Mouse (Mus musculus) ZHBTc4 (cell line): ENCODE data around the gene Hist1h4d.
"Not testable (repeated sequence)": the region's sequence is repeated elsewhere in the genome, so short reads cannot be mapped to it uniquely, and the experiment has no call there.

Experiments used
- DNase-seq: peaks from one replicate; pipeline ENCODE4 v3.0.0-alpha.2; 2011; ENCODE audit warnings: low read depth, low spot score

Gene Hist1h4d

GRCm38 (mm10) chr13:23581408-23582218 is at the start of gene Hist1h4d:
TSS of gene Hist1h4d (plus strand) at chr13:23581598.
- DNase-seq = peak; percentile 97

GRCm38 (mm10) chr13:23532262-23533075 is 48.9 kb upstream of the Hist1h4d start:
- DNase-seq = no peak

- DNase-seq = peak; percentile 90
Measured at GRCm38 (mm10) chr13:23533560-23534367, 47.6 kb upstream of the Hist1h4d start, which contains the start of gene Hist1h2af. TSS of gene Hist1h2af (plus strand) at chr13:23533906.

- DNase-seq = peak; percentile 72
Measured at GRCm38 (mm10) chr13:23534368-23535131, 46.8 kb upstream of the Hist1h4d start.

GRCm38 (mm10) chr13:23535137-23536075 is 46.0 kb upstream of the Hist1h4d start, which contains the start of gene Hist1h3g:
TSS of gene Hist1h3g (plus strand) at chr13:23535422.
- peak; percentile 98 for DNase-seq

GRCm38 (mm10) chr13:23536076-23536822 is 45.1 kb upstream of the Hist1h4d start:
- DNase-seq = no peak

- no peak for DNase-seq
Measured at GRCm38 (mm10) chr13:23537006-23537710, 44.2 kb upstream of the Hist1h4d start.

GRCm38 (mm10) chr13:23538249-23538648 is 43.1 kb upstream of the Hist1h4d start:
- no peak for DNase-seq

- DNase-seq = not testable (repeated sequence)
Measured at GRCm38 (mm10) chr13:23539821-23540220, 41.6 kb upstream of the Hist1h4d start.

- DNase-seq = no peak
Measured at GRCm38 (mm10) chr13:23541497-23541896, 39.9 kb upstream of the Hist1h4d start.

GRCm38 (mm10) chr13:23542225-23542980 is 39.0 kb upstream of the Hist1h4d start:
- not testable (repeated sequence) for DNase-seq

GRCm38 (mm10) chr13:23542999-23543607 is 38.3 kb upstream of the Hist1h4d start, which contains the start of gene Hist1h2bh:
TSS of gene Hist1h2bh (minus strand) at chr13:23543392.
- DNase-seq = peak; percentile 92

GRCm38 (mm10) chr13:23543965-23544786 is 37.2 kb upstream of the Hist1h4d start, which contains the start of gene Hist1h3f:
TSS of gene Hist1h3f (plus strand) at chr13:23544052.
- DNase-seq = peak; percentile 92

- not testable (repeated sequence) for DNase-seq
Measured at GRCm38 (mm10) chr13:23544787-23545120, 36.6 kb upstream of the Hist1h4d start.

GRCm38 (mm10) chr13:23546694-23547093 is 34.7 kb upstream of the Hist1h4d start:
- DNase-seq = no peak

- DNase-seq = peak; percentile 60
Measured at GRCm38 (mm10) chr13:23550761-23551145, 30.6 kb upstream of the Hist1h4d start.
